Mouse (Mus musculus): ENCODE data around the gene Oxgr1.

Oxgr1 gene

DNA sequence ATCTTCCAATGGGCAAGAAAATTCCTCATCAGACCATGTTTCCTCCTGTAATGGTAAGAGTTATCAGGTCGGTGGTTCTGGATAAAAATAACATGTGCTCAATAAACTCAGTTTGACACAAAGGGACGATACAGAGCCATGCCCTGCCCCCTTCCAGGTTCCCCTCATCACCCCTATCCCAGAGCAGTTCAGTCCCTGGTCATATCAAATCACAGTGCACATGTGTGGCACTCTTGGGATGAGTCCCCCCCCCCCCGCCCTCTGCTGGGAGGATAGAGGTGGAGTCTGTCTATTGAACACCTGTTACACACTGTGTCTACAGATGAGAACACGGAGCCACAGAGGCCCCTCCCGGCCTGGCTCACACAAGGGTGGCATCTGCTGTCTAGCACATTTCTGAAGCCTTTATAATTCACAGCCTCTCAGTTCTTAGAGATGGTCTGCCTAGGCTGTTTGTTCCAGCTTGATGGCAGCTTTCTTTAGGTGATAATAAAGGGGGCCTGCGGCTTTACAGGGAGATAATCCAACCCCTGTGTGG lies 61.5 kb downstream of the Oxgr1 start:
- DNase-seq (ENCODE audit: low spot score) = no peak

Measured in testis, postnatal 14 days (tissue).